Mouse (Mus musculus): ENCODE measurements around the gene Tecpr2.
A peak's percentile ranks its signal among the peaks of the same experiment; 100 is the strongest.

DNA sequence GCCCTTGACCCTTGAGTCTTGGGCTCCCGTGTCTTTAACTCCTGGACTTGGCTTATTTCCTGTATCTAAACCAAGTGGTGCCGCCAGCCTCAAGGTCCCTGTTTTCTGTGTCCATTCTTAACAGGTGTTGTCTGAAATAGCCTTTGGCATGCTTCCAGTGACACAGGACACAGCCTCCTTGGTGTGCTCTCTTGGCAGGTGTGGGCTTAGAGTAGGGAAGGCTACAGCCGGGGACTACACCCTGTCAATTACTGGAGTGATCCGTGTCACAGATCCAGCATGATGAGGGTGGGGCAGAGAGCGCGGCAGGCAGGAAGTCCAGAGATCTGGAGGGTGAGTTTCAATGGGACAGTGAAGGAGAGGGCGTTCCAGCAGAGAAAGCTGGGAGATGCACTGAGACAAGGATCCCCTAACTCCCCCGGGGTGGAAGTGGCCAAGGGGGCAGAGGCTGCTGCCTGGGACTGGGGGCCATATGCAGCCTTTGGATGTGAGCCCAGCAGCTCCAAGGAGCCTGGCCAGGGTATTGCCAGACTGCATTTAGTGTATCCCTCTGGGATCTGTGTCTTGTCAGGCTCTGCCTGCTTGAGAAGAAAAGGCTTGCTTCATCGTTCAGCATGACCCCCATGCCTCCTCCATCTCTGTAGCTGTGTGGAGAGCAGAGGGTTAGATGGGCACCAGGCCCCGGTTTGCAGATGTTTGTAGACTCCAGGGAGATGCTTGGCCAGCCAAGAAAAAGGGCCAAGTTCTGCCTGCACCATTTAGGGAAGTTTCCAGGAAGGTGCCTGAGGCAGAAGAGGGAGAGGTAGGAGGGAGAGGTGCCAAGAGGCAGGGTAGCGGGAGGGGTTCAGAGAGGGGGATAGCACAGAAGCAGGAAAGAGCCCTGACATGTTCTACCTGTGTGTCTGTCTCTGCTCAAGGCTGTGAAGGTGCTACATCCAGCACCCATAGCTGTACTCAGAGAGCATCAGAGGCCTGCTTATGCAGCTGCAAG, 119.7 kb downstream of the Tecpr2 start:
- TF ChIP-seq CEBPB (IDR thresholded peaks at IDR 0.05; ENCODE audit: insufficient read depth, poor library complexity, severe bottlenecking) (no peak), MYOD1 (IDR thresholded peaks at IDR 0.05; ENCODE audit: control insufficient read depth in 1 of 3, insufficient read length in 2 of 3, low read depth in 2 of 3) (peak in 2 of 3 experiments; percentile 23 to 50), POLR2AphosphoS2 (IDR thresholded peaks at IDR 0.05; ENCODE audit: insufficient read length, low read depth) (no peak), POLR2A (IDR thresholded peaks at IDR 0.05; ENCODE audit: insufficient read length, low read depth) (no peak), USF1 (IDR thresholded peaks at IDR 0.05; ENCODE audit: low read depth) (no peak), REST (IDR thresholded peaks at IDR 0.05; ENCODE audit: insufficient read depth, insufficient read length) (no peak), TCF12 (IDR thresholded peaks at IDR 0.05; ENCODE audit: insufficient read depth, poor library complexity, severe bottlenecking) (no peak)
